Mouse (Mus musculus) embryonic facial prominence, embryonic 11.5 days (tissue): ENCODE results near the gene Pcp4l1. TPM values are rescaled to one million over a fixed set of nuclear protein-coding genes. Genes with fewer than 3 reads are reported as not detected.
"Not testable (repeated sequence)": the region's sequence is repeated elsewhere in the genome, so short reads cannot be mapped to it uniquely, and the experiment has no call there.

Experiments used
- ATAC-seq: fragments of 200-750 bp; cut with Nextera tagmentation; replicated peaks from 2 replicates; pipeline ENCODE4 v1.8.0; 2017; ENCODE audit warnings: low read depth; ENCODE audit not compliant: insufficient number of reproducible peaks, low FRiP score, low TSS enrichment
- DNase-seq: peaks from one replicate; pipeline ENCODE4 v3.0.0-alpha.2; 2015; ENCODE audit warnings: low spot score
- H3K27ac ChIP-seq: fragments of 300-500 bp; sonication (generic); replicated peaks from 2 replicates; pipeline ENCODE4 v1.5.1; 2014; ENCODE audit warnings: mild to moderate bottlenecking, low read depth, low read length, control low read depth
- H3K27me3 ChIP-seq: fragments of 300-500 bp; sonication (generic); 2 replicates; pipeline ENCODE4 v1.6.1; 2014; ENCODE audit warnings: mild to moderate bottlenecking, low read length, moderate library complexity, mixed read lengths; ENCODE audit not compliant: control insufficient read depth, insufficient read depth
- H3K36me3 ChIP-seq: fragments of 300-500 bp; sonication (generic); replicated peaks from 2 replicates; pipeline ENCODE4 v1.6.1; 2014; ENCODE audit warnings: low read depth, mild to moderate bottlenecking, low read length, moderate library complexity, mixed read lengths; ENCODE audit not compliant: control insufficient read depth, insufficient read depth
- H3K4me1 ChIP-seq: fragments of 300-500 bp; sonication (generic); 2 replicates; pipeline ENCODE4 v1.6.1; 2014; ENCODE audit warnings: low read length, mixed read lengths; ENCODE audit not compliant: control insufficient read depth, insufficient read depth
- H3K4me2 ChIP-seq: fragments of 300-500 bp; sonication (generic); 2 replicates; pipeline ENCODE4 v1.6.1; 2014; ENCODE audit warnings: low read depth, mild to moderate bottlenecking, control low read depth, low read length, moderate library complexity
- H3K4me3 ChIP-seq: fragments of 300-500 bp; sonication (generic); 2 replicates; pipeline ENCODE4 v1.5.1; 2014; ENCODE audit warnings: low read depth, low read length, control low read depth
- H3K9ac ChIP-seq: fragments of 300-500 bp; sonication (generic); replicated peaks from 2 replicates; pipeline ENCODE4 v1.6.1; 2014; ENCODE audit warnings: mild to moderate bottlenecking, control low read depth, low read length
- H3K9me3 ChIP-seq: fragments of 300-500 bp; sonication (generic); replicated peaks from 2 replicates; pipeline ENCODE4 v1.6.1; 2016; ENCODE audit warnings: mild to moderate bottlenecking, low read length, inconsistent platforms, mixed read lengths; ENCODE audit not compliant: control insufficient read depth
- WGBS: fragments of 180-500 bp; shearing (Covaris S2); extraction: QIAGEN DNeasy Blood & Tissue Kit; methylation state at CpG from one replicate; pipeline ENCODE4 v1.1.7; 2014; 5-methylcytosine and 5-hydroxymethylcytosine counted together
- polyA plus RNA-seq: library from polyadenylated mRNA; unstranded; fragments of >200 nt; fragmentation: Nextera tagmentation; extraction: Ambion mirVana; gene quantifications from 2 replicates; pipeline ENCODE4 v1.2.1, GENCODE M21; 2014

Pcp4l1 gene
- polyA plus RNA-seq, 1 experiment from 2014 or later, result 15.6 TPM

DNA sequence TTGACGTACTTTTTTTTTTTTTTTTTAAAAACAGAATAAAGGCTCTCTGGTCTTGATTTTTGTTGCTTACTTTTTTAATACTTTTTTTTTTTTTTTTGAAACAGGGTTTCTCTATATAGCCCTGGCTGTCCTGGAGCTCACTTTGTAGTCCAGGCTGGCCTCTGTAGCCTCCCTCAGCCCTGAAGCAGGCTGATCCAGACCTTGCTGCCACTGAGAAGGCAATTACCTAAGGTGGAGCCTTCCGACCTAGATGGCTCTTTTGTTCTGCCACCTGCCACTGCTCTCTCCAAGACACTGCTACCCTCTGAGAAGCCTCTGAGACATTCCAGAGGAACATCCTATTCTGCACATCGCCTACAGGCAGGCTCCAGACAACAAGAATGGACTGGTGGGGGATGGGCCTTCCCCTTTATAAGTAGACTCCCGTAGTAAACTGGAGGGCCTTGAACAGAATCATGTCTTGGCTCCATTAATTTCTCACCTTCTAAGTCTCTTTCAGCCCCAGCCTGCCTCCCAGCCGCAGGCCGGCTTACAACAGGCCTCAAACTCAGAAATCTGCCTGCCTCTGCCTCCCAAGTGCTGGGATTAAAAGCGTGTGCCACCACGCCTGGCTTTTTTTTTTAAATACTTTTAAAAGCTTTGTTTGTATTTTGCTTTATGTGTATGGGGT is 58.4 kb downstream of the Pcp4l1 start:
- H3K4me3 ChIP-seq, H3K27ac ChIP-seq, ATAC-seq, H3K36me3 ChIP-seq, H3K9ac ChIP-seq, H3K4me1 ChIP-seq, H3K4me2 ChIP-seq, H3K27me3 ChIP-seq, DNase-seq, H3K9me3 ChIP-seq: not testable (repeated sequence)
- WGBS, result 92% methylated on average over 8 of the region's 8 CpGs

DNA sequence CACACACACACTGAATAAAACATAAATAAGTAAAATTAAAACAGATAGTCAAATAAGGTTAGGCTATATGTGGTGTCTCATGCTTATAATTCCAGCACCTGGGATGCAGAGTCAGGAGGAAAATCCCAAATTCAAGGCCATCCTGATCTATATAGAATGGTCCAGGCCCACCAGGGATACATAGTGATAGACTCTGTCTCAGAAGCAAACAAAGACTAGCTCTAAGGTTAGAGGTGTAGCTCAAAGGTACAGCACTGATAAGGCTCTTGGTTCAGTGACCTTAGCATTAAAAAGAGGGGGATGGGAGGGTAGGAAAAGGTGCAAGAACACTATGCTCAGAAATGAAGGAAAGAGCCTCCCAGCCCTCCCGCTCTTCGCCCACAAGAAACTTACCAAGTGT is 60.5 kb downstream of the Pcp4l1 start:
- H3K9ac ChIP-seq, result no peak overlapping the region
- no peak overlapping the region for H3K4me2 ChIP-seq
- H3K27me3 ChIP-seq, result no peaks in the 10 kb centered on the region
- H3K36me3 ChIP-seq, result no peaks in the 10 kb centered on the region; the same call in 1 of the 2 replicates
- no peak overlapping the region for H3K4me3 ChIP-seq
- no peaks in the 10 kb centered on the region for H3K4me1 ChIP-seq
- DNase-seq (no peak), ATAC-seq (no peak)
- 90% methylated on average over 2 of the region's 2 CpGs for WGBS
- no peak overlapping the region for H3K27ac ChIP-seq
- no peaks in the 10 kb centered on the region for H3K9me3 ChIP-seq

DNA sequence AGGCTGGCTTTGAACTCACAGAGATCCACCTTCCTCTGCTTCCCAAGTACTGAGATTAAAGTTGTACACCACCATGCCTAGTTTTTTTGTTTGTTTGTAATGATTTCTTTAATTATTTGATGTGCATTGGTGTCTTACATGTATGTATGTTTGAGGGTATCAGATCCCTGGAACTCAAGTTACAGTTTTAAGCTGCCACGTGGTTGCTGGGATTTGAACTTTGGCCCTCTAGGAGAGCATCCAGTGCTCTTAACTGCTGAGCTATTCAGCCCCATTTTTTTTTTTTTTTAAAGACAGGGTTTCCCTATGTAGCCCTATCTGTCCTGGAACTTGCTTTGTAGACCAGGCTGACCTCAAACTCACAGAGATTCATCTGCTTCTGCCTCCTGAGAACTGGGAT is 65.1 kb downstream of the Pcp4l1 start:
- no peak overlapping the region for H3K4me3 ChIP-seq
- H3K36me3 ChIP-seq, result no peaks in the 10 kb centered on the region; the same call in 1 of the 2 replicates
- no peaks in the 10 kb centered on the region for H3K27me3 ChIP-seq
- H3K4me1 ChIP-seq, result no peaks in the 10 kb centered on the region
- no peak overlapping the region for H3K4me2 ChIP-seq
- no peaks in the 10 kb centered on the region for H3K9me3 ChIP-seq
- no peak overlapping the region for H3K9ac ChIP-seq
- H3K27ac ChIP-seq, result no peak overlapping the region
- WGBS, result 63% methylated on average over 1 of the region's 1 CpGs
- ATAC-seq (no peak), DNase-seq (no peak)

DNA sequence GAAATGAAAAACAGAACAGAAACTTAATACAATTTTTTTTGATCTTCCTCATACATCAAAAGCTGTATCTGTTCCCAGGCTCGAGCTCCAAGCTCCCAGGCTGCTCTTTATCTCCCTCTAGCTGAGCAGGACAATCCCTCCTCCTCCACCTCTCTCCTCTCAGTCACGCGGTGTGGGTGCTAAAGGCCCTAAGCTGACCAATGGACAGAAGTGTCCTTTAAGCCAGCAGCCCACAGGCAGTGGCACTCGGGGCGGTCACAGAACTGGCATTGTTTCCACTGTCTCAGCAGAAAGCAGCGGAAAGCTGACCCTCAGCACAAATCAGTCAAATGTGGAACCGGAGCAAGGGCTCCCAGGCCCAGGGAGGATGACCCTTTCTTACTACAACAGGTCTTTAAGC is 66.8 kb downstream of the Pcp4l1 start:
- no peak for DNase-seq
- Histone ChIP-seq H3K36me3 (no peaks in the 10 kb centered on the region; the same call in 1 of the 2 replicates), H3K4me1 (no peaks in the 10 kb centered on the region), H3K4me3 (no peak overlapping the region), H3K27me3 (no peaks in the 10 kb centered on the region), H3K9me3 (no peaks in the 10 kb centered on the region), H3K9ac (no peak overlapping the region), H3K27ac (no peak overlapping the region), H3K4me2 (no peak overlapping the region)
- ATAC-seq, result no peak
- 47% methylated on average over 7 of the region's 7 CpGs for WGBS

DNA sequence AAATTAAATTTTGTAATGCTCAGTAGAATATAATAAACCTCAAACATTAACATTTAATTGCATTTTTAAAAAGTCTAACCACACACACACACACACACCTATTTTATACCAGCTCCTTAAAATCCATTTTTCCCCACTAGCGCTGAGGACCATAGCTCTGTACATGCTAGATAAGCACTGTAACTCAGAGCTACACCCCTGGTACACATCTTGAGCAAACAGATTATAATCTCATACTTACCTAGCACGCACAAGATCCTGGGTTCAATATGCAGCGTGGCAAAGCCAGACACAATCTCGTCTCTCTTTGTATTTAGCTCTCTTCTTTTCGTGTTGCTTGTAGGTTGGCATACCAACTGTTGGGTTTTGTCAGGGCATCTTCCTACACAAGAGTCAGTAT is 71.7 kb downstream of the Pcp4l1 start:
- 86% methylated on average over 5 of the region's 5 CpGs for WGBS
- Histone ChIP-seq H3K27ac (no peak overlapping the region), H3K36me3 (no peaks in the 10 kb centered on the region; the same call in 1 of the 2 replicates), H3K9ac (no peak overlapping the region), H3K27me3 (no peaks in the 10 kb centered on the region), H3K4me2 (no peak overlapping the region), H3K4me3 (no peak overlapping the region), H3K4me1 (no peaks in the 10 kb centered on the region), H3K9me3 (no peaks in the 10 kb centered on the region)
- ATAC-seq (no peak), DNase-seq (no peak)

Other genes starting within 250 kb of the Pcp4l1 start
- gene Fcgr2b, start 219.7 kb downstream of the Pcp4l1 start, polyA plus RNA-seq, result 0.52 TPM in 1 of 2 replicates, not detected in the other
- gene Fcgr4, start 177.3 kb downstream of the Pcp4l1 start, polyA plus RNA-seq, result 0.17 and 0.22 TPM in 2 replicates
- gene Fcgr3, start 131.3 kb downstream of the Pcp4l1 start, polyA plus RNA-seq, result 6.5 and 7.9 TPM in 2 replicates
- 1.4 and 1.7 TPM in 2 replicates for gene Cfap126, start 82.3 kb downstream of the Pcp4l1 start, polyA plus RNA-seq
- gene Sdhc, start 45.7 kb downstream of the Pcp4l1 start, polyA plus RNA-seq, result 252 and 267 TPM in 2 replicates
- 1.1 and 1.9 TPM in 2 replicates for gene Mpz, start 45.6 kb downstream of the Pcp4l1 start, polyA plus RNA-seq
- 0.22 and 0.26 TPM in 2 replicates for gene Nr1i3, start 17.7 kb upstream of the Pcp4l1 start, polyA plus RNA-seq
- 20.2 and 29.9 TPM in 2 replicates for gene Tomm40l, start 26.2 kb upstream of the Pcp4l1 start, polyA plus RNA-seq
- 3.5 and 3.7 TPM in 2 replicates for gene Apoa2, start 28.8 kb upstream of the Pcp4l1 start, polyA plus RNA-seq
- 19.9 and 22.0 TPM in 2 replicates for gene Fcer1g, start 38.1 kb upstream of the Pcp4l1 start, polyA plus RNA-seq
- 5.1 and 6.1 TPM in 2 replicates for gene Adamts4, start 54.2 kb upstream of the Pcp4l1 start, polyA plus RNA-seq
- gene Ndufs2, start 55.1 kb upstream of the Pcp4l1 start, polyA plus RNA-seq, result 266 and 272 TPM in 2 replicates
- 56.8 and 60.5 TPM in 2 replicates for gene B4galt3, start 74.1 kb upstream of the Pcp4l1 start, polyA plus RNA-seq
- gene Ppox, start 84.9 kb upstream of the Pcp4l1 start, polyA plus RNA-seq, result 58.3 and 59.8 TPM in 2 replicates
- 96.1 and 102 TPM in 2 replicates for gene Usp21, start 91.7 kb upstream of the Pcp4l1 start, polyA plus RNA-seq
- gene Ufc1, start 98.8 kb upstream of the Pcp4l1 start, polyA plus RNA-seq, result 109 and 114 TPM in 2 replicates
- 51.7 and 56.7 TPM in 2 replicates for gene Dedd, start 132.9 kb upstream of the Pcp4l1 start, polyA plus RNA-seq
- gene Nit1, start 149.4 kb upstream of the Pcp4l1 start, polyA plus RNA-seq, result 29.8 and 31.5 TPM in 2 replicates
- 60.7 and 70.1 TPM in 2 replicates for gene Pfdn2, start 149.4 kb upstream of the Pcp4l1 start, polyA plus RNA-seq
- 1.2 and 1.4 TPM in 2 replicates for gene Klhdc9, start 164.5 kb upstream of the Pcp4l1 start, polyA plus RNA-seq
- gene Nectin4, start 173.8 kb upstream of the Pcp4l1 start, polyA plus RNA-seq, result 2.4 and 2.5 TPM in 2 replicates
- 0.39 and 0.52 TPM in 2 replicates for gene Arhgap30, start 192.7 kb upstream of the Pcp4l1 start, polyA plus RNA-seq
- gene Usf1, start 215.0 kb upstream of the Pcp4l1 start, polyA plus RNA-seq, result 101 and 108 TPM in 2 replicates
- 2.2 and 3.2 TPM in 2 replicates for gene Tstd1, start 222.6 kb upstream of the Pcp4l1 start, polyA plus RNA-seq
- 21.1 and 23.1 TPM in 2 replicates for gene F11r, start 241.3 kb upstream of the Pcp4l1 start, polyA plus RNA-seq